Mouse (Mus musculus) B cell, adult 67 days (primary cell): ENCODE measurements around the gene Ankrd66. TPM values are rescaled to one million over a fixed set of nuclear protein-coding genes. Genes with fewer than 3 reads are reported as not detected.

Source experiments
- total RNA-seq, 2 experiments: library from RNA; stranded (reverse); gene quantifications; 4 replicates each; pipeline ENCODE4 v1.2.4; 2023

Gene Ankrd66
- not detected for total RNA-seq

GRCm38 (mm10) chr17:43543539-43543938 is at the start of gene Ankrd66:
Gene Ankrd66, minus strand, starts transcription at chr17:43543639.

GRCm38 (mm10) chr17:43567992-43568888 is 24.8 kb upstream of the Ankrd66 start, which contains the start of gene Pla2g7:
Gene Pla2g7, plus strand, starts transcription at chr17:43568098.

GRCm38 (mm10) chr17:43502592-43502991 is 40.8 kb downstream of the Ankrd66 start, which contains the start of gene Mep1a:
Gene Mep1a, minus strand, starts transcription at chr17:43502812.

Other genes starting within 250 kb of the Ankrd66 start
- not detected for gene Adgrf5, start 183.2 kb downstream of the Ankrd66 start, total RNA-seq
- not detected for gene Mep1a, start 40.8 kb downstream of the Ankrd66 start, total RNA-seq
- 10 to 100 TPM in 1 of 2 experiments, 1 to 10 TPM in 1; 8.9 to 11.0 TPM for gene Pla2g7, start 24.5 kb upstream of the Ankrd66 start, total RNA-seq
- gene Tdrd6, start 86.7 kb upstream of the Ankrd66 start, total RNA-seq, result not detected
- 1 to 10 TPM; 3.5 to 5.1 TPM for gene Slc25a27, start 123.6 kb upstream of the Ankrd66 start, total RNA-seq
- gene Cyp39a1, start 123.8 kb upstream of the Ankrd66 start, total RNA-seq, result 10 to 100 TPM; 12.9 to 13.6 TPM